Mouse (Mus musculus) hindbrain, embryonic 14.5 days (tissue): ENCODE results near the gene Stk11ip. TPM values are rescaled to one million over a fixed set of nuclear protein-coding genes. Genes with fewer than 3 reads are reported as not detected.
A peak's percentile ranks its signal among the peaks of the same experiment; 100 is the strongest.

Experiments
- ATAC-seq: fragments of 200-750 bp; cut with Nextera tagmentation; 2 replicates; pipeline ENCODE4 v1.8.0; 2017; ENCODE audit warnings: moderate number of reproducible peaks, mild to moderate bottlenecking, moderate TSS enrichment, moderate library complexity; ENCODE audit not compliant: low FRiP score
- DNase-seq: peaks from one replicate; pipeline ENCODE4 v3.0.0-alpha.2; 2015; ENCODE audit warnings: low spot score
- H3K27ac ChIP-seq: fragments of 300-500 bp; sonication (generic); 2 replicates; pipeline ENCODE4 v1.5.1; 2014; ENCODE audit warnings: mild to moderate bottlenecking, moderate library complexity
- H3K27me3 ChIP-seq: fragments of 300-500 bp; sonication (generic); 2 replicates; pipeline ENCODE4 v1.6.1; 2014; ENCODE audit warnings: mild to moderate bottlenecking, low read length, mixed read lengths; ENCODE audit not compliant: control insufficient read depth, insufficient read depth
- H3K36me3 ChIP-seq: fragments of 300-500 bp; sonication (generic); replicated peaks from 2 replicates; pipeline ENCODE4 v1.6.1; 2014; ENCODE audit not compliant: control insufficient read depth, insufficient read depth
- H3K4me1 ChIP-seq: fragments of 300-500 bp; sonication (generic); replicated peaks from 2 replicates; pipeline ENCODE4 v1.6.1; 2014; ENCODE audit warnings: antibody characterized with exemption, low read length, mixed read lengths; ENCODE audit not compliant: control insufficient read depth, insufficient read depth
- H3K4me2 ChIP-seq: fragments of 300-500 bp; sonication (generic); replicated peaks from 2 replicates; pipeline ENCODE4 v1.6.1; 2014; ENCODE audit warnings: mild to moderate bottlenecking, moderate library complexity
- H3K4me3 ChIP-seq: fragments of 300-500 bp; sonication (generic); replicated peaks from 2 replicates; pipeline ENCODE4 v1.5.1; 2014; ENCODE audit warnings: mild to moderate bottlenecking, low read length
- H3K9ac ChIP-seq: fragments of 300-500 bp; sonication (generic); 2 replicates; pipeline ENCODE4 v1.6.1; 2014
- H3K9me3 ChIP-seq: fragments of 300-500 bp; sonication (generic); 2 replicates; pipeline ENCODE4 v1.6.1; 2016; ENCODE audit warnings: low read length; ENCODE audit not compliant: control insufficient read depth
- WGBS: fragments of 180-500 bp; shearing (Covaris S2); extraction: QIAGEN DNeasy Blood & Tissue Kit; methylation state at CpG from one replicate; pipeline ENCODE4 v1.1.7; 2014; 5-methylcytosine and 5-hydroxymethylcytosine counted together
- polyA plus RNA-seq: library from polyadenylated mRNA; unstranded; fragments of >200 nt; fragmentation: Nextera tagmentation; extraction: Ambion mirVana; gene quantifications from 2 replicates; pipeline ENCODE4 v1.2.1, GENCODE M21; 2014

The Stk11ip gene
- polyA plus RNA-seq, 1 experiment from 2014 or later: 17.9 TPM

GRCm38 (mm10) chr1:75486561-75486960 is 34.8 kb upstream of the Stk11ip start:
- 9% methylated on average over 24 of the region's 24 CpGs for WGBS
- Histone ChIP-seq H3K9ac (no peak overlapping the region), H3K27ac (no peak overlapping the region), H3K9me3 (no peaks in the 10 kb centered on the region), H3K4me2 (peak overlapping the region; percentile 78), H3K27me3 (peaks cover 58% of the 10 kb centered on the region), H3K4me1 (peaks cover 11% of the 10 kb centered on the region), H3K4me3 (0 out of 2 replicates have a peak overlapping the region, but pooled peaks have one; percentile 43), H3K36me3 (peaks cover 48% of the 10 kb centered on the region)
- DNase-seq (no peak), ATAC-seq (no peak)

DNA sequence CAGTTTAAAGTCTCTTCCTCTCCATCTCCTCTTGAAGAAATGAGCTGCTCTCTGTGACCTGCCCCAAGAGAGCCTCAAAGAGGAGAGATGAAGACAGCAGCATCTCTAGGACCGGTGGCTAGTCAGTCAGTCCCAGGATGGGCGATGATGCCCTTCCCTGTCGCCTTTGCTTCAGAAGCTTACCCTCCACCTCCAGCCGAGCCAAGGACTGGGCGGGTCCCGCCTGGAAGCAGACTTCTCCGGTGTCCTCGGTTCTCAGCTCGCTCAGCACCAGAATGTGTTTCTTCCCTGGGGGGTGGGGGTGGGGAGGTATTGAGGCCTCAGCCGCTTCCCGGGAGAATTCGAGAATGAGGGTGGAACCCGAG is 34.3 kb upstream of the Stk11ip start:
- H3K36me3 ChIP-seq: peaks cover 52% of the 10 kb centered on the region
- peaks cover 10% of the 10 kb centered on the region for H3K4me1 ChIP-seq
- DNase-seq: no peak
- no peaks in the 10 kb centered on the region for H3K9me3 ChIP-seq
- H3K4me3 ChIP-seq: peak overlapping the region; percentile 43
- ATAC-seq: no peak
- 1% methylated on average over 13 of the region's 13 CpGs for WGBS
- peaks cover 58% of the 10 kb centered on the region for H3K27me3 ChIP-seq
- H3K4me2 ChIP-seq: peak overlapping the region; percentile 78
- peak overlapping the region; percentile 46 for H3K9ac ChIP-seq
- H3K27ac ChIP-seq: no peak overlapping the region

DNA sequence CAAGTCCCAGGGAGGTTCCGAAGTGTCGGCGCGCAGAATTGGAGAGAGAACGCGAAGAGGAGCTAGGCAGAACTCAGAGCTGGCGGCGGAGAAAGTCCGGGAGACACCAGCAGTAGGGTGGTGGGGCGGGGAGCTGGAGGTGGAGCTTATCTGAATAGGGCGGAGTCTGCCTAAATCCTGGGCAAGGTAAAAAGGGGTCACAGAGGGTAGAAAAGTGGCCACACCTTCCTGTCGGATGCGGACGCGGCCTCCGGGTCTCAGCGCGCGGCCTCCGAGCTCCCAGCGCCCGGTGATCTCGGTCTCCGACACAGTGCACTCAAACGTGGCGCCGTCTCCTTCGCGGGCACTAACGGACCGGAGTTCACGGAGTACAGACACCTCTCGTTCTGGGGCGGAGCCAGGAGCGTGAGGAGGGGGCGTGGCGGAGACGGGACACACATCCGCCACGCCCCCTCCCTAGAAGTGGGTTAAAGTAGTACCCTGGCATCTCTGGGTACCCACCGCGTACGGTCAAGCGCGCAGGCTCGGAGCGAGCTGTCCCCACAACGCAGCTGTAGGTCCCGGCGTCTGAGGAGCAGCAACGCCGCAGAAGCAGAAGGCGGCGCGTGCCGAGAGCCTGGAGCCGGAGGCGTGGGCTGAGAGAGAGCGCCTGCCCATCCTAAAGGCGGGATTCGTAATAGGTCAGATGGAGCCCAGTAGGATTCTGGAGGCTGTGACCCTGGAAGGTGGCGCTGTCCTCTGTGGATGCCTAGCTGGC is 33.7 kb upstream of the Stk11ip start:
- DNase-seq (peak; percentile 59), ATAC-seq (peak; percentile 56)
- H3K4me2 ChIP-seq: peak overlapping the region; percentile 78
- H3K27me3 ChIP-seq: peaks cover 61% of the 10 kb centered on the region
- peak overlapping the region; percentile 46 for H3K9ac ChIP-seq
- H3K4me1 ChIP-seq: peaks cover 10% of the 10 kb centered on the region
- H3K4me3 ChIP-seq: peak overlapping the region; percentile 43
- H3K9me3 ChIP-seq: no peaks in the 10 kb centered on the region
- no peak overlapping the region for H3K27ac ChIP-seq
- peaks cover 54% of the 10 kb centered on the region for H3K36me3 ChIP-seq
- under 1% methylated on average over 55 of the region's 62 CpGs for WGBS

- Histone ChIP-seq H3K4me1 (peaks cover 10% of the 10 kb centered on the region), H3K9ac (no peak overlapping the region), H3K36me3 (peaks cover 26% of the 10 kb centered on the region; the same call in 1 of the 2 replicates), H3K27ac (no peak overlapping the region), H3K9me3 (no peaks in the 10 kb centered on the region), H3K4me2 (no peak overlapping the region), H3K4me3 (no peak overlapping the region), H3K27me3 (peaks cover 41% of the 10 kb centered on the region)
- ATAC-seq (no peak), DNase-seq (no peak)
- 86% methylated on average over 34 of the region's 34 CpGs for WGBS
Observed at GRCm38 (mm10) chr1:75490785-75491551, 30.4 kb upstream of the Stk11ip start.

DNA sequence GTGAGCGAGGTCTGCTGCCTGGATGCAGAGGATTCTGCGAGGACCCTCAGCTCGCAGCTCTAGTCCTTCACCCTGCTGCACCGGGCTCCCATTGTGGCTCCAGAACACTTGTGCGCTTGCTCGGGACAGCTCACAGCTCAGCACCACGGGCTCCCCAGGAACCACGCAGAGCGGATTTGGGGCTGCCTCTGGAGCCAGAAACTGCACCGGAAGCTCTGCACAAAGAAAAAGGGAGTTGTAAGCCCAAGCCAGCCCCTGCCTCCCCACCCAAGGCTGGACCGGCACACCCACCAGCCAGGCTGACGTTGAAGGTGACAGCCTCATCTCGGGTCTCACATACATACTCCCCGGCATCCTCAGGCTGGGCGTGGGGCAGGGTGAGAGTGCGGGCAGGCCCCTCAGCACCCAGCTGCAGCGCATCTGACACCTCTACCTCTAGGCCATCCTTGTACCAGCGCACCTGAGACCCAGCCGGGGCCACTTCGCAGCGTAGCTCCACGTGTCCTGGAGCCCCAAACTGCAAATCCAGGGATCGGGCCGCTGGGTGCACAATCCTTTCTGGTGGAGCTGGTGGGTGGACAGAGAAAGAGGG is 28.7 kb upstream of the Stk11ip start:
- Histone ChIP-seq H3K9me3 (no peaks in the 10 kb centered on the region), H3K4me3 (no peak overlapping the region), H3K27ac (no peak overlapping the region), H3K36me3 (peaks cover 31% of the 10 kb centered on the region), H3K27me3 (peaks cover 26% of the 10 kb centered on the region), H3K4me1 (peaks cover 7% of the 10 kb centered on the region), H3K9ac (no peak overlapping the region), H3K4me2 (no peak overlapping the region)
- ATAC-seq (no peak), DNase-seq (no peak)
- WGBS: 35% methylated on average over 24 of the region's 24 CpGs

DNA sequence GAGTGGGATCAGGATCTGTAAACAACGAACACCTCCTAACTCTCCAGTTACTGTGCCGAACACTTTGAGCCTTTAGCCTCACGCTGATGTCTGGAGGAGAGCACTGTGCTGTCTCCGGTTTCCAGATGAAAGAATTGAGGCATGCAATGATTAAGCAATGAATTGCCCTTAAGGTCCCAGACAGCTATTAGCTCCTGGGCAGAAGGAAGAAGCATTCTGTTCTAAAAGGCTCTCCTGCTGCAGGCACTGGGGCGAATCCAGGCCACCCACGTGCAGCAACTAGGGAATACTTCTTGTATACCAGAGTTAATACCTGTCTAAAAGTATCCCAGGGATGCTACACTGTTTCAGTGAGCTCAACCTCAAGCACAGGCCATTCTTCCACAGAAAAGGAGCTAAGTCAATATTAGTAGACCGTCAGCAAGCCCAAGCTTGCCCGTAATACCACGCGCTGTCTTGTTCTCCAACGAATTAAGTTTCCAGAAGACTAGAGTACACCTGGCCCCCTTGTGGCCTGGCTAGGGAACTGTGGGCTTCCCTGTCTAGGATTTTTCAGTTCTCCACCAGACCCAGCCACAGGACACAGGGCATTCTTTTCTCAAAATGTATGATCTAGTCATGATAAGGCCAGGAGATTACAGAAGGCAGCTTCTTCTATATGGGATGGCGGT is 26.3 kb upstream of the Stk11ip start:
- no peaks in the 10 kb centered on the region for H3K9me3 ChIP-seq
- peaks cover 55% of the 10 kb centered on the region for H3K36me3 ChIP-seq
- ATAC-seq (no peak), DNase-seq (no peak)
- peaks cover 6% of the 10 kb centered on the region; the same call in 1 of the 2 replicates for H3K27me3 ChIP-seq
- no peak overlapping the region for H3K27ac ChIP-seq
- H3K4me1 ChIP-seq: no peaks in the 10 kb centered on the region
- WGBS: 46% methylated on average over 12 of the region's 12 CpGs
- H3K4me2 ChIP-seq: no peak overlapping the region
- no peak overlapping the region for H3K4me3 ChIP-seq
- H3K9ac ChIP-seq: no peak overlapping the region

DNA sequence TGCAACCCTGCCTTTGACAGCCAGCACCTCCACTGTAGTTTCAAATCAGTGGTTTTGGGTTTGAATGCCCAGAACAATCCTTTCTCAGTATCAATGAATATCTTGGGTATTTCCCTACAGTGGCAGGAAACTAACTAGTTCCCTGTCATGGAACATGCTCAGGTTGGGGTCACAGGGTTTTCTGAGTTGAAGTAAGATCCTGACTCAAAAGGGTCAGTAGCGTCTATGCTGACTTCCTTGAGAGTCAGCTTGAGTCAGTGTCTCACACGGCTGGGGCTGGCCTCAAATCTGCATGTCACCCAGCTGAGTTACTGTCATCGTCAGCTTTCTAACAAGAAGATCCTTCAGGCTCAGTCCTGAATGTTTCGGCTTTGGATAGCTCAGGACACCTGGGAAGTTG is 22.4 kb upstream of the Stk11ip start:
- no peak overlapping the region for H3K27ac ChIP-seq
- H3K27me3 ChIP-seq: 0 out of 2 replicates have a peak, but pooled peaks cover 5% of the 10 kb centered on the region
- H3K36me3 ChIP-seq: peaks cover 47% of the 10 kb centered on the region
- no peaks in the 10 kb centered on the region for H3K9me3 ChIP-seq
- no peak for DNase-seq
- no peak overlapping the region for H3K4me2 ChIP-seq
- no peak for ATAC-seq
- no peak overlapping the region for H3K4me3 ChIP-seq
- no peak overlapping the region for H3K9ac ChIP-seq
- 0 out of 2 replicates have a peak, but pooled peaks cover under 1% of the 10 kb centered on the region for H3K4me1 ChIP-seq
- 93% methylated on average over 4 of the region's 4 CpGs for WGBS

DNA sequence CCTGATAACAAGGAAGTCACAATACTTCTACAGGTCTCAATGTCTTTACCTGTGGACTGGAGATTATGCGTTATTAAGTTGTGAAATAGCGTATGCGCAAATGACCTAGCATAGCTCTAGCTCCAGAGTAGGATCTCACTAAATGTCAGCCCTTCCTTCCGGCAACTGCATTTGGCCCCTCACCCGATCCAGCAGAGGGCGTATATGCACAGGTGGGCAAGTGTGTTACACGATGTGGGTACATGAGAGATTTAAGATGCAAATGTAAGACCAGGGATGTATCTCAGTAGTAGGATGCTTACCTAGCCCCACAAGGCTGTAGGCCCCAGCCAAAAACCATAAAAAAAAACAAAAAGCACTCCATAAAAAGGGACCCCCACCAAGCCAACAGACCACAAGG is 21.9 kb upstream of the Stk11ip start:
- 85% methylated on average over 7 of the region's 7 CpGs for WGBS
- H3K36me3 ChIP-seq: peaks cover 47% of the 10 kb centered on the region
- ATAC-seq: no peak

GRCm38 (mm10) chr1:75501905-75502304 is 19.4 kb upstream of the Stk11ip start:
- no peak overlapping the region for H3K27ac ChIP-seq
- peaks cover 19% of the 10 kb centered on the region for H3K4me1 ChIP-seq
- H3K9me3 ChIP-seq: no peaks in the 10 kb centered on the region
- peaks cover 41% of the 10 kb centered on the region for H3K36me3 ChIP-seq
- DNase-seq: no peak
- no peak overlapping the region for H3K9ac ChIP-seq
- no peak overlapping the region for H3K4me2 ChIP-seq
- WGBS: 97% methylated on average over 9 of the region's 9 CpGs
- H3K27me3 ChIP-seq: 0 out of 2 replicates have a peak, but pooled peaks cover 5% of the 10 kb centered on the region
- no peak overlapping the region for H3K4me3 ChIP-seq
- no peak for ATAC-seq

More for the DNA sequence above, 21.9 kb upstream of the Stk11ip start:
- no peaks in the 10 kb centered on the region for H3K9me3 ChIP-seq
- H3K4me1 ChIP-seq: peaks cover 6% of the 10 kb centered on the region
- no peak for DNase-seq
- H3K9ac ChIP-seq: no peak overlapping the region
- no peak overlapping the region for H3K4me3 ChIP-seq
- no peak overlapping the region for H3K27ac ChIP-seq
- H3K27me3 ChIP-seq: 0 out of 2 replicates have a peak, but pooled peaks cover 5% of the 10 kb centered on the region
- no peak overlapping the region for H3K4me2 ChIP-seq
